Mouse (Mus musculus) MEL (cell line): ENCODE data around the gene Adamts14. TPM values are rescaled to one million over a fixed set of nuclear protein-coding genes. Genes with fewer than 3 reads are reported as not detected.

Experiments
- DNase-seq: peaks from one replicate; pipeline ENCODE4 v3.0.0; 2011; ENCODE audit warnings: low read depth, low spot score
- H3K27ac ChIP-seq: 2 replicates; pipeline ENCODE4 v1.5.1; 2012; ENCODE audit warnings: low read depth, mild to moderate bottlenecking, control low read depth, low read length, moderate library complexity; ENCODE audit not compliant: control insufficient read depth
- H3K27me3 ChIP-seq, 2 experiments: fragments of 150-350 bp in 1 of 2; sonication (generic) in 1 of 2; 2 replicates each; pipeline ENCODE4 v1.6.1; 2012; ENCODE audit warnings: low read length in 2 of 2, mild to moderate bottlenecking in 2 of 2, improper control_type of control experiment in 1 of 2, moderate library complexity in 1 of 2; ENCODE audit not compliant: insufficient read depth in 2 of 2, control insufficient read depth in 1 of 2
- H3K36me3 ChIP-seq, 2 experiments: 2 replicates each; pipeline ENCODE4 v1.6.1; 2012 to 2014; ENCODE audit warnings: low read length in 2 of 2, improper control_type of control experiment in 1 of 2, inconsistent platforms in 1 of 2, mild to moderate bottlenecking in 1 of 2; ENCODE audit not compliant: insufficient read depth in 2 of 2, control insufficient read depth in 1 of 2
- H3K4me1 ChIP-seq, 2 experiments: fragments of 150-350 bp in 1 of 2; sonication (generic) in 1 of 2; 2 replicates each; pipeline ENCODE4 v1.6.1; 2012; ENCODE audit warnings: low read length in 2 of 2, improper control_type of control experiment in 1 of 2, mild to moderate bottlenecking in 1 of 2; ENCODE audit not compliant: insufficient read depth in 2 of 2, control insufficient read depth in 1 of 2
- H3K4me3 ChIP-seq, 2 experiments: fragments of 150-350 bp in 1 of 2; sonication (generic) in 1 of 2; 2 replicates each; pipeline ENCODE4 v1.5.1; 2012; ENCODE audit warnings: low read depth in 2 of 2, low read length in 2 of 2, mild to moderate bottlenecking in 2 of 2, moderate library complexity in 2 of 2, control low read depth in 1 of 2, improper control_type of control experiment in 1 of 2; ENCODE audit not compliant: control insufficient read depth in 1 of 2, insufficient read depth in 1 of 2
- H3K79me2 ChIP-seq: 2 replicates; pipeline ENCODE4 v1.6.1; 2012; ENCODE audit warnings: mild to moderate bottlenecking, low read length, moderate library complexity; ENCODE audit not compliant: control insufficient read depth, poor library complexity, insufficient read depth
- H3K9ac ChIP-seq: 2 replicates; pipeline ENCODE4 v1.6.1; 2012; ENCODE audit warnings: low read depth, mild to moderate bottlenecking, control low read depth, low read length, moderate library complexity; ENCODE audit not compliant: control insufficient read depth, poor library complexity, severe bottlenecking
- H3K9me3 ChIP-seq: fragments of 150-350 bp; sonication (generic); replicated peaks from 2 replicates; pipeline ENCODE4 v1.6.1; 2012; ENCODE audit warnings: mild to moderate bottlenecking, low read length, improper control_type of control experiment, moderate library complexity; ENCODE audit not compliant: insufficient read depth
- BHLHE40 ChIP-seq: IDR thresholded peaks from 2 replicates; pipeline ENCODE4 v1.6.1; 2012; ENCODE audit warnings: low read depth, mild to moderate bottlenecking, inconsistent platforms, low read length, improper control_type of control experiment, borderline replicate concordance
- ELF1 ChIP-seq: IDR thresholded peaks from 2 replicates; pipeline ENCODE4 v1.6.1; 2014; ENCODE audit warnings: low read depth, mild to moderate bottlenecking, inconsistent platforms, low read length, improper control_type of control experiment, moderate library complexity
- EP300 ChIP-seq, 2 experiments: IDR thresholded peaks; 2 replicates each; pipeline ENCODE4 v1.6.1; 2011; ENCODE audit warnings: improper control_type of control experiment in 2 of 2, low read length in 2 of 2, low read depth in 1 of 2, mild to moderate bottlenecking in 1 of 2
- KAT2A ChIP-seq: conservative IDR thresholded peaks from 2 replicates; pipeline ENCODE4 v1.6.1; 2012; ENCODE audit warnings: low read depth, low read length, improper control_type of control experiment, inconsistent platforms
- MAX ChIP-seq: IDR thresholded peaks from 2 replicates; pipeline ENCODE4 v1.6.1; 2011; ENCODE audit warnings: low read length, improper control_type of control experiment
- MEF2A ChIP-seq: IDR thresholded peaks from 2 replicates; pipeline ENCODE4 v1.6.1; 2014; ENCODE audit warnings: low read depth, mild to moderate bottlenecking, inconsistent platforms, low read length, improper control_type of control experiment; ENCODE audit not compliant: poor library complexity, insufficient replicate concordance, severe bottlenecking; ENCODE audit errors: extremely low read depth
- MXI1 ChIP-seq: IDR thresholded peaks from 2 replicates; pipeline ENCODE4 v1.6.1; 2011; ENCODE audit warnings: mild to moderate bottlenecking, low read depth, low read length, improper control_type of control experiment
- NRF1 ChIP-seq: IDR thresholded peaks from 2 replicates; pipeline ENCODE4 v1.6.1; 2014; ENCODE audit warnings: low read depth, mild to moderate bottlenecking, inconsistent platforms, low read length, improper control_type of control experiment, moderate library complexity; ENCODE audit not compliant: poor library complexity, insufficient read depth, severe bottlenecking
- POLR2AphosphoS5 ChIP-seq: IDR thresholded peaks from 2 replicates; pipeline ENCODE4 v1.6.1; 2012; ENCODE audit warnings: low read depth, borderline replicate concordance, mild to moderate bottlenecking, inconsistent platforms, low read length, moderate library complexity, mixed read lengths
- RAD21 ChIP-seq: IDR thresholded peaks from 2 replicates; pipeline ENCODE4 v1.6.1; 2011; ENCODE audit warnings: mild to moderate bottlenecking, low read depth, low read length, improper control_type of control experiment
- SMC3 ChIP-seq: IDR thresholded peaks from 2 replicates; pipeline ENCODE4 v1.6.1; 2011; ENCODE audit warnings: low read depth, low read length, improper control_type of control experiment
- TAL1 ChIP-seq: IDR thresholded peaks from 2 replicates; pipeline ENCODE4 v1.6.1; 2012; ENCODE audit warnings: mild to moderate bottlenecking, inconsistent platforms, low read length, moderate library complexity, mixed read lengths
- TCF12 ChIP-seq: IDR thresholded peaks from 2 replicates; pipeline ENCODE4 v1.6.1; 2014; ENCODE audit warnings: low read depth, mild to moderate bottlenecking, inconsistent platforms, low read length, improper control_type of control experiment, moderate library complexity
- UBTF ChIP-seq: IDR thresholded peaks from 2 replicates; pipeline ENCODE4 v1.6.1; 2012; ENCODE audit warnings: low read depth, mild to moderate bottlenecking, inconsistent platforms, low read length, improper control_type of control experiment, moderate library complexity, borderline replicate concordance; ENCODE audit not compliant: insufficient read depth
- USF1 ChIP-seq: IDR thresholded peaks from 2 replicates; pipeline ENCODE4 v1.6.1; 2014; ENCODE audit warnings: low read depth, mild to moderate bottlenecking, inconsistent platforms, low read length, improper control_type of control experiment, moderate library complexity
- USF2 ChIP-seq, 2 experiments: IDR thresholded peaks; 2 replicates each; pipeline ENCODE4 v1.6.1; 2011 to 2012; ENCODE audit warnings: improper control_type of control experiment in 2 of 2, low read length in 2 of 2, borderline replicate concordance in 1 of 2, inconsistent platforms in 1 of 2, low read depth in 1 of 2, mild to moderate bottlenecking in 1 of 2; ENCODE audit not compliant: insufficient read depth in 1 of 2
- ZC3H11A ChIP-seq: IDR thresholded peaks from 2 replicates; pipeline ENCODE4 v1.6.1; 2012; ENCODE audit warnings: low read depth, mild to moderate bottlenecking, inconsistent platforms, low read length, improper control_type of control experiment
- ZKSCAN1 ChIP-seq: IDR thresholded peaks from 2 replicates; pipeline ENCODE4 v1.6.1; 2012; ENCODE audit warnings: low read depth, mild to moderate bottlenecking, inconsistent platforms, low read length, improper control_type of control experiment, moderate library complexity
- ZMIZ1 ChIP-seq: IDR thresholded peaks from 2 replicates; pipeline ENCODE4 v1.6.1; 2012; ENCODE audit warnings: low read depth, mild to moderate bottlenecking, inconsistent platforms, low read length, improper control_type of control experiment, moderate library complexity
- polyA plus RNA-seq, 2 experiments: library from polyadenylated mRNA; stranded (reverse) in 1 of 2; unstranded in 1 of 2; fragments of >175 nt in 1 of 2; fragments of >200 nt in 1 of 2; gene quantifications; 2 replicates each; pipeline versions ENCODE4 v1.2.1 to v1.2.4; 2012; ENCODE audit warnings: low replicate concordance in 2 of 2, low read depth in 1 of 2; ENCODE audit not compliant: insufficient read length in 2 of 2, insufficient read depth in 1 of 2, missing spikeins in 1 of 2
- total RNA-seq: library from RNA; depleted of rRNA; stranded (reverse); fragments of 300-350 nt; gene quantifications from 2 replicates; pipeline ENCODE4 v1.2.3, GENCODE M21; 2012

Gene Adamts14
- total and polyA plus RNA-seq, 3 experiments: not detected

DNA sequence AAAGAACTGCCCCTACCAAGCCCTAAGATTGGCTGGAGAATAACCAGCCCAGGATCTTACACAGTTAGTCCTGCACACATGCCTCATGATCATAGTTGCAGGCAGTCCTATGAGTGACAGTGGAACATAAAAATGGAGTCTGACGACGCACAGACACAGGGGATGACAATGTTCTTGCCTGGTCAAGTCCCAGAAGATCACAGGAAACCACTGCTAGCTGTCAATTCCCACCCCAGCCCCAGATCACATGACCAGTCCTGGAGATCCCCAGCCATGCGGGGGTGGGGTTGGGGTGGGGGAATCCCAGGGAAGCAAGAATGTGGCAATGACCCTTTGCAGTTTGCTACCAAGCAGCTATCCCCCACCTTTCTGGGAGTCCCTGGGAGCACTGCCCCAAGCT is 69.3 kb downstream of the Adamts14 start:
- Histone ChIP-seq H3K27ac (no peak overlapping the region), H3K9ac (no peak overlapping the region), H3K4me1 (no peaks in the 10 kb centered on the region), H3K79me2 (no peaks in the 10 kb centered on the region), H3K27me3 (no peaks in the 10 kb centered on the region), H3K4me3 (no peak overlapping the region), H3K9me3 (no peaks in the 10 kb centered on the region), H3K36me3 (no peaks in the 10 kb centered on the region)
- no peak for DNase-seq
- TF ChIP-seq USF2 (IDR thresholded peaks at IDR 0.05; ENCODE audit: borderline replicate concordance in 1 of 2, insufficient read depth in 1 of 2, low read depth in 1 of 2, low read length in 2 of 2): no peak
- TF ChIP-seq KAT2A: no peak
- no peak for TF ChIP-seq MXI1
- no peak for TF ChIP-seq MAX
- TF ChIP-seq ELF1: no peak
- TF ChIP-seq TCF12: no peak
- no peak for TF ChIP-seq NRF1
- TF ChIP-seq UBTF: no peak
- no peak for TF ChIP-seq TAL1
- TF ChIP-seq SMC3: no peak
- no peak for TF ChIP-seq RAD21
- no peak for TF ChIP-seq ZMIZ1
- no peak for TF ChIP-seq ZC3H11A
- no peak for TF ChIP-seq EP300 (IDR thresholded peaks at IDR 0.05; ENCODE audit: low read depth in 1 of 2, low read length in 2 of 2)
- no peak for TF ChIP-seq BHLHE40

GRCm38 (mm10) chr10:61201596-61202318 is 71.5 kb downstream of the Adamts14 start:
- Histone ChIP-seq H3K79me2 (no peaks in the 10 kb centered on the region), H3K9me3 (no peaks in the 10 kb centered on the region), H3K36me3 (no peaks in the 10 kb centered on the region), H3K4me1 (no peaks in the 10 kb centered on the region), H3K9ac (no peak overlapping the region), H3K4me3 (no peak overlapping the region), H3K27me3 (no peaks in the 10 kb centered on the region), H3K27ac (no peak overlapping the region)
- no peak for DNase-seq
- TF ChIP-seq ZMIZ1 (no peak), UBTF (no peak), USF1 (no peak), POLR2AphosphoS5 (no peak), ZKSCAN1 (no peak), TCF12 (no peak), KAT2A (no peak), MXI1 (no peak), RAD21 (no peak), MAX (no peak), MEF2A (no peak), TAL1 (no peak)
